Mouse (Mus musculus) bone marrow macrophage, adult 2 months (primary cell): ENCODE data around the gene Atp1a4.

ENCODE experiments used
- CTCF ChIP-seq: IDR thresholded peaks from 2 replicates; pipeline ENCODE4 v1.5.1; 2012; ENCODE audit warnings: low read depth, mild to moderate bottlenecking, low read length, moderate library complexity
- POLR2A ChIP-seq: IDR thresholded peaks from 2 replicates; pipeline ENCODE4 v1.6.1; 2012; ENCODE audit warnings: mild to moderate bottlenecking, low read depth, low read length, borderline replicate concordance

DNA sequence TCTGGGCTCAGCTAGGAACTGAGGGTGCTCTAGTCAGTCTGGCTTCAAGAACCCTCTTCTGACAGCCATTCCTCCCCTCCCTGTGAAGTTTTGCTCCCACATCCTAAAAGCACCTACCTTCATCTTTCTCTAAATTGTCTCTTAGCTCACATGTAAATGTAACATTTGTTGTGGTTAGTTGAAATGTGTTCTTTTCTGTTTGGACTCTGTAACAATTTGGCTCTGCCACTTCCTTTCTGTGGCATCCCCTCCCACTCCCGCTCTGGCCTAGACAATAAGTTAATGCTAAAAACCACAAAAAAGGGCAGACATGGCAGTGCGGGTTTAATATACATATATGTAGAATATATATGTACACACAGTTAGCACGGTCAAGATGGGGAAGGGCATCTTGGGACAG lies 61.1 kb downstream of the Atp1a4 start:
- no peak for TF ChIP-seq POLR2A
- TF ChIP-seq CTCF: no peak
